Mouse (Mus musculus) layer of hippocampus, adult 2 months (tissue): ENCODE measurements at regions not wholly inside any gene's neighbourhood (a gene's known extent, or its start where the extent isn't known, plus 50 kb on each side); places are given as distances from the start of the nearest gene placed in this dataset.

Experiments used
- DNase-seq, 2 experiments: peaks; one replicate each; pipeline ENCODE4 v3.0.0; 2022; ENCODE audit warnings: low spot score in 2 of 2
- H3K27ac ChIP-seq: fragments of 200-600 bp; 2 replicates; pipeline ENCODE4 v1.8.1; 2022
- H3K4me3 ChIP-seq: fragments of 200-600 bp; 2 replicates; pipeline ENCODE4 v1.8.1; 2022; ENCODE audit warnings: mild to moderate bottlenecking
- CTCF ChIP-seq: fragments of 200-600 bp; conservative IDR thresholded peaks from 2 replicates; pipeline ENCODE4 v1.8.1; 2022; ENCODE audit warnings: antibody characterized with exemption, mild to moderate bottlenecking, moderate library complexity

- no peak for TF ChIP-seq CTCF
- H3K27ac ChIP-seq: no peak overlapping the region
- DNase-seq: no peak
- H3K4me3 ChIP-seq: no peak overlapping the region
Measured at GRCm38 (mm10) chr6:91629230-91629629, 54.6 kb upstream of the Slc6a6 start.

- DNase-seq: no peak
- TF ChIP-seq CTCF: no peak
- Histone ChIP-seq H3K4me3 (no peak overlapping the region), H3K27ac (no peak overlapping the region)
Measured at GRCm38 (mm10) chr6:91631261-91631660, 52.6 kb upstream of the Slc6a6 start.
